Mouse (Mus musculus) CD8-positive naive resting alpha-beta T cell, adult 2 months (primary cell): Measurements from ENCODE around the gene Atp5mpl.

Experiments
- DNase-seq, 2 experiments: peaks; one replicate each; pipeline ENCODE4 v3.0.0; 2022; ENCODE audit warnings: low read depth in 2 of 2, low spot score in 2 of 2

Gene Atp5mpl

DNA sequence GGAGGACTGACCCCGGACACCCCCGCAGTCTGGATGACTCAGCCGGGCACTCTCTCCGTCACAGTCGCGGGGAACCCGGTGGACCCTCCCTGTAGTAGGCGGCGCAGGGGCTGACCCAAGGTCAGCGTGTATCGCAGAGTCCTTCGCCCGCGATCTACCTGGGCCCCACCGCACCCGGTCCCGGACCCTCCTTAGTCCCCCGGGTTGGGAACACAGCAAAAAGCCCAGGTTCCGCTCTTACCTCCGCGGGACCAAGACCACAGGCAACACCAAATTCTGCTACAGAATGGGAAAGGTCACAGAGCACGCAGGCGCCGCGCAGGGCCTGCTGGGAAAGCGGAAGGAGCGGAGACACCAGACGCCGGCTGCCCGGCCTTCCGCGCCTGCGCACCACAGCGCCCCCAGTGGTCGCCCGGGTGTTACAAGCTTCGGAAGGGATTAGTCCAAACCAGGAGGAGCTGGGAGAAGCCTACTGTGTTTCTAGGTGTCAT is at the start of gene Atp5mpl:
Gene Atp5mpl, minus strand, starts transcription at position 295 of the 491 bp plus-strand sequence.
- peak; percentile 96 to 97 for DNase-seq

DNA sequence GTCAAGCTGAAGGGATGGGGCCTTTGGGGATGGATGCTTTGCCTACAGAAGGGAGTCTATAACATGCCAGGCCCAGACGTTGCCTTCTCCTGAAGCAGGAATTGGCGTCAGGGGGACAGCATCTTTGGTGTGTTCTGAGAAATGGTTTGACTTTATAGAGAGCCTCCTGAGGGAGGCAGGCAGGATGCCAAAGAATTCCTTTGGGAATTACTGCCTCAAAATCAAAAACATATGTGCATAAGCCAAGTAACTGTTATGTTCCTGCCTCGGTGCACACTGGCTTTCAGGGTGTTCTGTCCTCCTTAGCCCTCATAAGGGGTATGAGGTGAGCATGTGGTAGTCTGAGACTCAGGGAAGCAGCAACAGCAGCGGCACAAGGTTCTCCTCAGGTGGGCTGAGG is 49.6 kb upstream of the Atp5mpl start:
- no peak for DNase-seq

DNA sequence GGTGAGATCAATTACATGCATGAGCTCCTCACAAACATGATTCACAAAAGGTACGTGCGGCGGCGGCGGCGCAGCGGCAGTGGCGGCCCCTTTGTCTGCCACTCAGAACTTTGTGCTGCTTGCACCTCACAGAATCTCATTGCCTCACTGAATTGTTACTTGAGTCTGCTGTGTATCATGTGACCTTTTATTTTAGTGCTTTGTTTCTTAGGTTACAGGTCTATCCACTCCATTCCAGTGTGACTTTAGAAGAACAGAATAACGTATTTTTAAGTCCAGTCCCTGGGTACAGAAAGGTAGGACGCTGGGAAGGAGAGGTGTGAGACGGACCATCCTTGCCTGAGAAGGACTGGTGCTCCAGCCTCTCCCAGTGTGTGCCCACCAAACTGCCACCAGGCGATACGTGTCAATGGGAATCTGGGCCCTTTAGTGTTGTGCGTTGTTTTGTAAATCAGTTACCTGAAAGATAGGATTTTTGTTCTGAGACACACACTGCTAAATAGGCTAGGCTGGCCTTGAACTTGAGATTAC is 46.6 kb upstream of the Atp5mpl start:
- no peak for DNase-seq

DNA sequence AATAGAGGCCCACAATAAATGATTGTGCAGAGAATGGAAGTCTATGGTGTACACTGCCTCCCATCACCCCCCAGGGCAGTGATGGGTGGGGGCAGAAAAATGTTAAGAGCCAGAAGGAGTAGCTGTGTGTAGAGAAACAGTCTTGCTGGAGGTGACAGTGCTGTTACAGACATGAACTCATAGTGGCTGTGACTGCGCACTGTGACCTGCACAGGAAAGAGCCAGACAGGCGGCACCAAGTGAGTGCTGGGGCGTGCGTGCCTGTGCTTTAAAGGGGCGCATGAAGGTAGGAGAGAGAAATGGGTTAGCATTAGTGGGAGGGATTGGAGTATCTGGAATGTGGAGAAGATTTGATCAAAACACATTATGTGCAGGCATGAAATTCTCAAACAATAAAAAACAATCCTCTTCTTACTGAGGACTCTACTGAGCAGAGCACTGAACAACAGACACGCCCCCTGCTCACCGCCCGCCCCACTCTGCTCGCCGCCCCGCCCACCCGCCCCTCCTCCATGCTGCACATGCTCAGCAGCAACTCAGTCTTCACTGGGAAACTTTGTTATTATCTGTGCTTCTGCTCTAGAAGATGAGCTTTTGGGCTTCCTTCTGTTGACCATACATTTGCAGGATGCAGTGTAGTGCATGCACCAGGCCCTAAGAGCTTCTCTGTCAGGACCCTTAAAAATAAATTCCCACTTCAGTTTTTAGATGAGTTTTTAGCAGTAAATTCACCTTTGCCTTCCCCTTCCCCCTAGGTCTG is 45.9 kb upstream of the Atp5mpl start:
- DNase-seq: no peak

DNA sequence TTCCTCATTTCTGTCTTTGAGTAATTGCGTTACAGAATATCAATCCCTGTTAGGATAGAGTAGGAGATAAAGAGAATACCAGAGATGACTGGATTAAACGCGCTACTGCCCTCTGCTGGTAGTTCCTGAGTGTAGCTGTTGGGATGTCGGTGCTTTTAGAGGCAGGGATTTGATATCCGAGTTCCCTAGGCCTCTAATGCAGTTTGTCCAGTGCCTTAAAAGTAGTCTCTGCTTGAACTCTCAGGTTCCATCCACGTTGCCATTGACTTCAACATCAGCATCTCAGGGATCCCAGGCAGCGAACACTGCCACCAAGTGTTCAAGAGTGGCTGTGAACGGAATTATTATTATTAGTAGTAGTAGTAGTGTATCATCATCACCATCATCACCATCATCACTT is 34.4 kb upstream of the Atp5mpl start:
- DNase-seq: peak; percentile 5 to 31

DNA sequence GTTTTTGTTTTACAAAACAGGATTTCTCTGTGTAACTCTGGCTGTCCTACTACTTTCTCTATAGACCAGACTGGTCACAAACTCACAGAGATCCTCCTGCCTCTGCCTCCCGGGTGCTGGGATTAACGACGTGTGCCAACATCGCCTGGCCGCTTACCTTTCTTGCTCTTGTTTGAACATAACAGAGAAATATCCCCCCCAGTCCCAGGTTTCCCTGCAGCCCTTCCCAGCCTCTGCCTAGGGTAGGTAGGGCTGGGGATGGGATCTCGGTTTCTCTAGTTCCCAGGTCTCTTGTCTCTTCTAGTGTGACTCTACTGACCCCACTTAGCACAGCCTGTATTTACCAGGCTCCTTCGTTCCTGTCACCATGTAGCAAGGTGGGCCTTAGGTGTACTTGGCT is 33.0 kb upstream of the Atp5mpl start:
- DNase-seq: no peak

DNA sequence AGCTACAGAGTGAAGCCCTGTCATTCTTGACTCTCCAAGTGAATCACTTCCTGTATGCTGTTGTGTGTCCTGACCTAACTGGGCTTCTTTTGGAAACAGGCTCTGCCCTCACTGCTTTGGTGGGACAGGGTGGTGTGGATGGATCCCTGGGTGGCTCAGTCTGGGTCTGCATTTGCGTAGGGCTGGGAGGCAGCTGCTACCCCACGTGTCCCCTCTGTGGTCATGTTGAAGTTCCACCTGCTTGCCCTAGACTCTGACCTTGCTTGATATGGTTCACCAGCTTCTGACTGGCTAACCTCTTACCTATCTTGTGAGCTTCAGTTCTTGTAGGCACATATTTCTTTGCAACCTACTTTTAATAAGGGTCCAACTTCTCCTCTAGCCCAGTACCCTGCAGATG is 28.4 kb upstream of the Atp5mpl start:
- no peak for DNase-seq

DNA sequence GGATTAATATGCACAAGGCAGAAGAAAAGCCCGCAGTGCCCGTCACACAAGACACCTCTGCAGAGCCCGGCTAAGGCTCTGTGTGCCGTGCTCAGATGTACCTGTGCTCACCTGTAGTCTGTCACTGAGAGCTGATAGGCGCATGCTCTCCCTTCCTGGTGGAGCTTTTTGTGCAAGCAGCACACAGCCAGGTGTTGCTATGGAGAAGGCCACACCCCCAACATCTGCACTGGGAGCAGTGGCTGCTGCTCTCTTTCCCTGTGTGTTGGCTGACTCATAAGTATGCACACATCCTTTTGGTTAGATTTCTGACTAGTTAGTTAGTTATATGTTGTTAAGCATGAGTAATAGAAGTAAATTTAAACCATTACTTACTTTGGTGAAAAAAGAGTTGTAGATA is 25.8 kb upstream of the Atp5mpl start:
- no peak for DNase-seq

DNA sequence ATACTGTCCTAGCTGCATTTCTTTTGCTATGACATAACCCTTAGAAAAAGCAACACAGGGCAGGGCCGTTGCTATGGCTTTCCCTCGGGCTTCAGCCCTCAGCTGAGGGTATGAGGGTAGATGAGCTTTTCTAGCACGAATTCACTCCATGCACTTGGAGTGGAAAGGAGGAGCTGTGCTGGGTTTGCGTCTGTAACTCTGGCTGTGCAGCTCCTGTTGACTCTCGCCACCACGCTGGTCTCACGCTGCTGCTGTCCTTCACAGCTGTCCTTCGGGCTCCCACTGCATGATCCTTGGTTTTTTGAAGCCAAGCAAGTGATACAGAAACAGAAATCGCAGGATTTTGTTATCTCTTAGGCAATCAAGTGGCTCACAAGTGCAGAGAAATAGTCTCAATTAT is 20.0 kb upstream of the Atp5mpl start:
- DNase-seq: no peak

DNA sequence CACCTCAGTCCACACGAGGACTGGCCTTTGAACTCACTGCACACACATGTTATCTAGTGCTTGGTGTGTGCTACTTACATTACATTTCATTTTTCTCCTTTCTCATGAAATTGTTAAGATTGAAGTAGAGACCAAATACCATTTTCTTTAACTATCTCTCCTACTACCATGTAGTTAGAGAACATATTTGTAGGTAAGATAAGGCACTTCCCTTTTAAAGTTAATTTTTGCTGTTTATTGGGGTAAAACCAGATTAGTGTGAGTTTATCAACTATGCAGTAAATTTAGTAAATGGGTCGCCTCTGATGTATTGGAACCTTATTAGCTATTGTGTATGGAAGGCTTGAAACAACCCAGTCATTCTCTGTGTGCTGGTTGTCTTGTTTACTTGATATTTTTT is 16.4 kb upstream of the Atp5mpl start:
- DNase-seq: no peak

DNA sequence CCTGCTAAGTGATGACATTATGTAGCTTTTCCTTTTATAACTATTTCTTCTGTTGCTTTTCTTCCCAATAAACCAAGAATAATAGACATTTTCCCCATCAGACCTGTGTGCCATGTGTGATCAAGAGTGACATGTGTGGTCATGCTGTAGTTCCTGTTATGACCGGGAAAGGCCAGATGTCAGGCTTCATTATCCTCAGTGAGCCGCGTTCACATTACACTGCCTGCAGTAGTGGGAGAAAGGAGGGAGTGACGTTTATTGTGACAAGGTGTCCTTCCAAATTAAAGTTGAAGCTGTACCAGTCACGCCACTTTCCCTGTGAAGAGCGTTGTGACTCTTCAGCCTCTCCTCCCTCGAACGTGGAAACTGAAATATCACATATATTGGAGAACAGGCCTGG is 15.1 kb upstream of the Atp5mpl start:
- DNase-seq: no peak

DNA sequence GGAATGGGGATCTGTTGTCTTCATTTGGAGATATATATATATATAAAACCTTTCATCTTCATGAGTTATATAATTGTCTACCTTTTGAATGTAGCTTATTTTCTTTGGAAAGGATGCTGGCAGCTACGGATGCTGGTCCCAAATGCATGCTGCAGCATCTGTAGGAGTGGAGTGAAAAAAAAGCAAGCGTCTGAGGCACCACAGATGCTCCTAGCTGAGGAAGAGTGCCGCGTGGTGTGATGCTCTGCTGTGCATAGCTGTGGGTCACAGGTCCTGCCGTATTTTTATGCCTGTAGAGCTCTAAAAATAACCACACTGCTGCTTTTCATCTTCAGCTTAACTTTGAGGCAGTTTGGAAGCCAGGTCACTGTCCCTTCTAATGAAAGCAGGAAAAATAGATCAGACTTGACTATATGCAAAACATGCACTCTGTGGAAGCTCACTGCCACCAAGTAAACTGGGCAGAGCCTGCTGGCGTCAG is 14.2 kb upstream of the Atp5mpl start, which contains the start of gene Rd3l:
Gene Rd3l, minus strand, starts transcription at position 431 of the 481 bp plus-strand sequence.
- DNase-seq: no peak

DNA sequence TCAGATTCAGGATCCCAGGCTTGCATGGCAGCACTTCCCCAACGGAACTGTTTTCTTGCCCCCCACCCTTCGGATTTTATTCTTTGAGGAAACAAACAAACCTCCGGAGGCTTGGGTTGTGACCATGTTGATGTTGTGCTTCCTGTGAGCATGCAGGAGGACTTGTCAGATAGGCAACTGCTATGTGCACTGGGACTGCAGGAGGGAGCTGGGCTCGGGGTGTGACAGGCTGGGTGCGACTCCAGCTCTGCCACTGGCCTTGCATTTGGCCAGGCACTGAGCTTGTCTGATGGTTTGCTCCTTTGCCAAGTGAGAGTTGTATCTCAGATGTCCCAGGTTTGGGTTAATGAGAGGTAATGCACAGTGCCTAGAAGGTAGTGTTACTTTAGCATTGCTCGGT is 11.5 kb upstream of the Atp5mpl start:
- no peak for DNase-seq

DNA sequence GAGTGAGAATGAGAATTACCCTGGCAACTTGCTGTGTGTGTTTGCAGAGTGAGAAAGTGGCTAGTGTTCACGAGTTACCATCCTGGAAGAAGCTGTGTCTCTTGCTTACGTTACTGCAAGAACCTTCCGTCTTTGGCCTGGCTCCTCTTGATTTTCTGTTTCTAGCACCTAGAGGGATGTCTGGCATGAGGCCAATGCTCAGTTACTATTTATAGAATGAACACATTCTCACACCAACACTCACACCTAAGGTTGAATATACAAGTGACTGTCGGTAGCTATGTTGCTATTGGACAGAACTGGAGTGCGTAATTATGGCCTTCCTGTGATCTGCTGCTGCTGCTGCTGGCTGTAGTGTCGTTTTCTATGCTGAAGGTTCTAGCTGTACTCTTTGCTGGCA is 10.4 kb upstream of the Atp5mpl start:
- DNase-seq: no peak

DNA sequence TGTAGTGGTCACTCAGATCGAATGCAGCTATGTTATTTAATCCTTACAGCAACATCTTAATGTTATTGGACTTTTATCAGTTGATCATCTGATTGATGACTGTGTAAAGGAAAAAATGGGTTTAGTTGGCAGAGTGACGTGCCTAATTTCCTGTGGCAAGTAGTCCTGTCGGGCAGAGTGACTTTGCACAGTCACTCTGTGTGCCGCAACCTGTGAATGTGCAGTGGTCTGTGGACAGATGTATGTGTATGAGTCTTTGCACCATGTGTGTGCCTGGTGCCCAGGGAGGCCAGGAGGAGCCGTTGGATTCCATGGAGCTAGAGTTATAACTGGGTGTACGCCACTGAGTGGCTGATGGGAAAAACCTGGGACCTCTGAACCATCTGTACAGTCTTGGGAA is 7.8 kb upstream of the Atp5mpl start:
- DNase-seq: no peak

DNA sequence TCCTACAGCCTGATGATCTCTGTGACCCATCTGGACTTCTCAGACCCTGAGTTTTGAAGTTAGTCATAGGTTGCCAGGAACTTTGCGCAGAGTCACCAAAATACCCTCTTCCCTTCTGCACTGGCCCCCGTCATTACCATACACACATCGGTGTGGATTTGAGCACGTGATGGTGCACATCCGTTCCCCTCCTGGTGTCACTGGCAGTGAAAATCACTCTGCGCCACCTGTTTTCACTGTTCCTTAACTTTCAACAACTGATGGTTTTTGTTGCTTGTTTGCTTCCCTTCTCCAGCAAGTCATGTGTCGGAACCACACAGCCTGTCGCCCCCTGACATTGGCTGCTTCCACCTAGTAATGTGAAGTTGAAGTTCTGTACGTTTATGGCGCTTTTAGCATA is 5.7 kb upstream of the Atp5mpl start:
- DNase-seq: no peak

DNA sequence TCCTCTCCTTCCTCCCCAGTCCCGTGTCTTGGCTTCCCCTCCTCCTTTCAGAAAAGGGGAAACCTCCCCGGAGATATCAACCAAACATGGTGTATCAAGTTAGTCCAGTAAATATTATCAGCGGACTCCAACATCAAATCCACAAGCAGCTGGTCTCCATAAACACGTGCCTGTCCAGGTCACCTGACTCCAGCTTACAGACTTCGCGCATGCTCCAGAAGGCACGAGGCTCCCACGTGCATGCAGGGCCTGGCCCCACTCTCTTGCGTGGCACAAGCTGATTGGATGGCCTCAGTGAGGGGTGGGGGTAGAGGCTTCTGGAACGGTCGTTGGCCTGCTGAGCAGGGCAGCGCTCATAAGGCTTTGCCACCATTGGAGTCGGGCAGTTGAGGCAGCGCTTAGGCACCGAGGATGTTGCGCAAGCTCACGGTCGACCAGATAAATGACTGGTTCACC is 4.5 kb upstream of the Atp5mpl start, which contains the start of gene Tdrd9:
Gene Tdrd9, plus strand, starts transcription at position 329 of the 456 bp plus-strand sequence.
- no peak for DNase-seq

DNA sequence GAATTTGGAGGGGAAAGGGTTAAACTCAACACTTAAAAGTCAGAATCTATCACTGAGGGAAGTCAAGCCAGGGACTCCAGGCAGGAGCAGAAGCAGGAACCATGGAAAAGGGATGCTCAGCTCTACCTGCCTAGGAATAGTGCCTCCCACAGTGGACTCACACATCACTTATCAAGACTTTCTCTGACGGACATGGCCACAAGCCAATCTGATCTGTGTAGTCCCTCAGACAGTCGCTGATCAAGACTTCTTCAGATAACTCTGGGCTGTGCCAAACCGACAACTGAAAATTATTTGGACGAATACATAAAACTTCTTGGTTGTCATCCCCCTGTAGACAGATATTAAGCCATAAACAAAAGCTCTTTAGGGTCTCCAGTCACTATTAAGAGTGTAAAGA is 3.3 kb upstream of the Atp5mpl start:
- DNase-seq: no peak

DNA sequence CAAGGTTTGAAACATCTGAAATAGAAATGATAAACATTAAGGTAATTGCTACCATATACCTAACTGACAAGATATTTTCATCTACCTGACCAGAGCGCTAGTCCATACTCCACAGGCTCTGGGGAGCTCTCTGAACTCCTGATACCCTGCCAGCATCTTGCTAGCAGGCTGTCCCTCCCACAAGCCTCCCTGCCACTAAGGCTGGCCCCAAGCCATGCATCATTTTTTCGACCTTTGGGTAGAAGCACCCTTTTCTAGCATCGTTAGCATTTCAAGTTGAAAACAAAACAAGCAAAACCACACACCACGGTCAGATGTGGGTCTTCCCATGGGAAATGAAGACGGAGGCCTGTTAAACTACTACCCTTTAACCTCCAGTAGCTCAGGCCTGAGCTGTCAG is 3.4 kb downstream of the Atp5mpl start:
- no peak for DNase-seq

DNA sequence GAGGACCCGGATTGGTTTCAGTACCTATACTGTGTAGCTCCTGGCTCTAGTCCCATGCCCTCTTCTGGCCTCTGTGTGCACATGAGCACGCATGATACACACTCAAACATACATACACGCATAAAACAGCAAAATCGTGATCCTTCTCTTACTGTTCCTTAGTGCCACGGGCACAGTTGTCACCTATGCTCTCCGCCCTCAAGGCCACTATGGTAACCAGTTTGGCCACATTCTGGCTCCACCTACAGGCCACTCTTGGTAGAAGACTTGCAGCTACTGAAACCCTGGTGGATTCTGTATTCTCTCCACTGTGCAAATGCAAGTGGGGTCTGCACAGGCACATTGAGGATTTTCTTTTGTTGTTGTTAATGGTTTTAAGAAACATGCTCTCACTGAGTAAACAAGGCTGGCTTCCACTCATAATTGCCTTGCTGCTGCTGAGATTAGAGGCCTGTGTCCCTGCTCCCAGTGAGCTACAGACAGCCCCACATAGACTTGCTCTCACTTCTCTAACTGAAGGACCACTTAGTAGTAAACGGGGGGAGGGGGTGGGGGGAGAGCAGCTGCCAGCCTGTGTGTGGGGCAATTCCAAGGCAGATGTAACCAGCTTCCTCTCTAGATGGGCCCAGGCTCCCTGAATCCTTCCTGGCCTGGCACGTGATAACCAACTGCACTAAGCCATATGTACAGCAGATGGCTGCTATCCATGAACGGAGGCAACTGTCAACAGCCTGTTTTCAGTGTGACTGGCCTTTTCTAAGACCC is 8.5 kb downstream of the Atp5mpl start:
- peak; percentile 54 to 75 for DNase-seq

DNA sequence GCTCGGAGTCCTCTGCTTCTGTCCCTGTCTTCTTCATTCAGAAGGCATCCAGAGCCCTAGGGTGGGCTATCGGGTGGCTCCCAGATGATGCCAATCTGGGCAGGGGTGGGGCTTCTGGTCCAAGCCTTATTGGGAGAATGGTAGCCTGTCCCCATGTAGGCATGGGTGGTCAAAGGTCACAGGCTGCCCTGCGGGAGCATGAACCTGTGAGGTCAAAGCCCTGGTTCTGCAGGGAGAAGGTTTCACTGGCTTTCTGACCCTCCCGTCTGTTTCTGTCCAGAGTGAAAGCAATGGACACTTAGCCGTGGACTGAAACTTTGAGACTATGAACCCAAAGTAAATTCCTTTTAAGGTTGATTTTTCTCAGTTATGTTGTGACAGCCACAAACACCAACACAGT is 10.6 kb downstream of the Atp5mpl start:
- no peak for DNase-seq

DNA sequence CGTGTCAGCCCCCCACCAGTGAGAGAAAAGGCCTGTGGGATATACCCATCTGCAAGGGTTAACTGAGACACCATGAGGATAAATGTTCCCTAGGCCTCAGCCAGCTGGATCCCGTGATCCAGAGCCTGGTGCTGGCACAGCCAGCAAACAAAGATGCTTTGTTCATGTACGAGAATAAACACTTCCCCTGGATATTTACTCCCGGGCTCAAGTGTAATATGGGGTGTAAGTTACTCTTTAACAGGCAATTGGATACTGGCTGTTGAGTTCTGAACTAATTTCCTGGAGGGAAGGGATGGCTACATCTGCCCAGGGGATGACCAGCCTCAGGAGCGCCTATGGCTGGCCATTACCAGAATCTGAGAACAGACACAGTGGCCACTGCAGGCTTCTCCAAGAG is 15.1 kb downstream of the Atp5mpl start:
- no peak for DNase-seq
